Mouse (Mus musculus): ENCODE results near the gene Adamts18. TPM values are rescaled to one million over a fixed set of nuclear protein-coding genes. Genes with fewer than 3 reads are reported as not detected.

The Adamts18 gene
- total RNA-seq, 4 experiments from 2014 or later: 0.07 TPM; not detected in 3

DNA sequence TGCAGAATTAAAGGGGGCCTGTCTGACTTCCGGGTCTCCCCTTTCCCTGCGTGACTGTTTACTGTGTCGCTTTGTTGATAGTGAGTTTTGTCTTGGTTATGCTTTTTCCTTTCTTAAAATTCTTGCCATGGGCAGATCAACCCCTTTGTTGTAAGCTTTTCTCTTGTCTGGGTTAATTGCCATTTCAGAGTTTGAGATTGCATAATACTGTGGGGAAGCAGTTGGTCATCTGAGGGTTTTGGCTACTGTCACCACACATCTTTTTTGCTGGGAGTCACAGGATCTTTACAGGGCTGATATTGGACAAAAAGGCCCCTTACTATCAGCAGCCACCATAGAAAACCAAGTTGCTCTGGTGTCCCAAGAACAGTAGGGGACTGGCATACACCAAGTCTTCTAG lies 96.2 kb downstream of the Adamts18 start:
- DNase-seq: no peak

DNA sequence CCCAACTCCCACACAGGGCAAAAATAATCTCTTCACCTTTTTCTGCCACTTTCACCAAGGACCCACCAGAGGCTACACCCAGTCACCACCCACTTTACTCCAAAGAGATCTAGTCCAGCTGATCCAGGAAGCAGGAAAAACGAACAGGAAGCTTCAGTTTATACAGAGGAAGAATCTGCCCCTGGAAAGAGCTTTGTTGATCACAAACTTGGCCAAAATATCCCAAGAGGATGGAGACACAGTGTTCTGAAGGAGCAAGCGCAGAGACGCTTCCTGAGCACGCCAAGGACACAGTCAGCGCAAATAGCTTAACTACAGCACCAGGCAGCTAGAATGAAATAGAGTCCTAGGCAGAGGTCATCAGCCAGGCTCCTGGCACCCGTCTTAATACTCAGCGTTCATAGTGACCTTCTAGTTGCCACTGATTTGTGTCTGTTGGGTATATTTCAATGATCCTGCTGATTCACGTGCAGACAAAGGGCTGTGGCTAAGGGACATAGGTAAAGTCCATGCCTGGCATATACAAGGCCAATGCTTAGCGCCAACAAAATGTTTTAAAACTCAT lies 113.0 kb downstream of the Adamts18 start:
- DNase-seq: peak; percentile 77

DNA sequence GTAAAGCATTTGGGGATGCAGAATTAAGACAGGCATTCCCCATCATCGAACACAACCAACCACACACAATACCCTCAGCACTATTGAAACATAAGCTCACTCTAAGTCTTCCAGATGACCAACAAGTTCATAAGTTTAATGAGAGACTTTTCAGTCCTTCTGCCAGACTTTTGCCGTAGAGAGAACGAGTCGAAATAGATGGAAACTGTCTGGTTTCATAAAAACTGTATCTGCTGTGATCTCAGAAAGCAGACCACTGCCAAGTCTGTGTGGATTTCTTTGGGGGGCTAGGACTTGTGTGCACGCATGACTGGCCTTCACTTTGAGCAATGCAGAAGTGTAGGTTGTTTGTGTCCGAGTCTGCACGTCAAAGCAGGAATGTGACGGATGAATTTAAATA lies 123.2 kb downstream of the Adamts18 start:
- no peak for DNase-seq

DNA sequence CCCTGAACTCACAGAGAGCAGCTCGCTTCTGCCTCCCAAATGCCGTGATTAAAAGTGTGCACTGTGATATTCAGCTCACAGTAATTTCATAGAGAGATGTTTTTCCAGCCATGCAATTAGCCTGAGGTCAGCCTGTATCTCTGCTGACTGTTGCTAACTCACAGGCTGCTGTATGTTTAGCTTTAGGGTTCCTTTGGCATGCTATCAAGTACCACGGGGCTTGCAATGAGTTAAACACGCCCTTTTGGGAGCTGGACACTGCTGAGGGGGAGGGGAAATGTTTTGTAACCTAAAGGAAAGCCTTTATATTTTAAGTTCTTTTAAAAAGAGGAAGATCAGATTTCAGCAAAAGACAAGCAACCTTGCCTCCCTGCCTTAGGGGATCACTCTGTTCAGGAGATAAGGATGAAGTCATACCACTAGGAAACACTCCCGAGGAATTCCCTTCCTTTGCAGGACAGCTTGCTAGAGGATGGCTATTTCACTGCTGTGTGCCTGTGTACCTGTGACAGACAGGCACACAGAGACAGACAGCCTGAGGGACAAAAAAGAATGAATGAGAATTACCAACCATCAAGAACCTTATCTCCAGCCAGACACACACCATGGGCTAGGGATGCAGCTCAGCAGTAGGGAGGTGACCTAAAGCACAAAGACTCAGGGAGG lies 124.5 kb downstream of the Adamts18 start:
- no peak for DNase-seq

GRCm38 (mm10) chr8:113721459-113721858 lies 127.1 kb downstream of the Adamts18 start:
- DNase-seq: peak; percentile 16

DNA sequence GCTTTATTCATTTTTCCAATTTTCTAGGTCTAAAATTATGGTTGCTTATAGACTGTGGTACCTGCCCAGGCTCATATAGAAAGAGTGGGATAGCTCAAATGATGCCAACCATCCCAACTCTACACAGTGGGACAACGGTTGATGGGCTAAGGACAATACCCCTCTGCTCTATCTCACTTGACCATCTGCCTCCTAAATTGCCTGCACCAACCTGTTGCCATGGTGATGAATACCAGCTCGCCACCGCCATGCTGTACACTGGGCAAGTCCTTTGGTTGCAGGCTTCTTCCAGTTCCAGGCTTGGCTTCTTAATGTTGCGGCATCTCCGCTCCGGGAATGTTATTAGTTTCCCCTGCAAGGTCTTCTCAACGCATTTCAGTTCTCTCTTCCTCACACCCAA lies 143.6 kb downstream of the Adamts18 start:
- DNase-seq: no peak

DNA sequence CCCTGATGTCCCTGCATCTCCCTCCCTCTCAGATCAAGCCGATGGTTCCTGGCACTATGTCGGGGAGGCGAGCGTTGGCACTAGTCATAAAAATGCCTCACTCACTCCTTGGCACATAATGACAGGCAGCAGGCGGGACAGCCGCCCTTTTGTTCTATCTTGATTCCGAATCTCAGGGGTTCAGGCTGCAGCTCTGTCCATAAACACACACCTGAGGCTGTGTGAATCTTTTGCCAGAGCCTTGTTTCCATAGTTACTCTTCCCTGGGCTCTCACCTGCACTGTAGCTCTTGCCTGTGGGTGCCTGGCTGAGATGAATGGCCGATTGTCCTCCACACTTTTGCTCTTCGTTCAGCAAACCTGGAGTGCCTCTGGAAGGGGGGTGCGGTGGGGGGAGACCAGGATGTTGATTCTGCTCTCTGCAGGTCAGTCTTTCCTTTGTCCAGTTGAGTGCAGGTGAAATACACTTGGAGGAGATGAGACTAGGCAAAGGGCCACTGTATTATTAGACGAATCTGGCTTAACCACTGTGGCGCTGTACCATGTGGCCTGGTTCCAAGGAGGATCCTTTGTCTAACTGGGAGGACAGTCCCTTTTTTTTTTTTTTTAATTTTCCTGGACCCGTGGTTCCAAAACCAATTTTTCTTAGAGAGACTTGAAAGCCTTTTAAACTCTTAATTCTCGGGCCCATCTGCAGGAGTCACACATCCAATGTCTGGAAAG lies 156.8 kb downstream of the Adamts18 start:
- DNase-seq: no peak

GRCm38 (mm10) chr8:113688543-113688915 lies 160.0 kb downstream of the Adamts18 start:
- DNase-seq: no peak

DNA sequence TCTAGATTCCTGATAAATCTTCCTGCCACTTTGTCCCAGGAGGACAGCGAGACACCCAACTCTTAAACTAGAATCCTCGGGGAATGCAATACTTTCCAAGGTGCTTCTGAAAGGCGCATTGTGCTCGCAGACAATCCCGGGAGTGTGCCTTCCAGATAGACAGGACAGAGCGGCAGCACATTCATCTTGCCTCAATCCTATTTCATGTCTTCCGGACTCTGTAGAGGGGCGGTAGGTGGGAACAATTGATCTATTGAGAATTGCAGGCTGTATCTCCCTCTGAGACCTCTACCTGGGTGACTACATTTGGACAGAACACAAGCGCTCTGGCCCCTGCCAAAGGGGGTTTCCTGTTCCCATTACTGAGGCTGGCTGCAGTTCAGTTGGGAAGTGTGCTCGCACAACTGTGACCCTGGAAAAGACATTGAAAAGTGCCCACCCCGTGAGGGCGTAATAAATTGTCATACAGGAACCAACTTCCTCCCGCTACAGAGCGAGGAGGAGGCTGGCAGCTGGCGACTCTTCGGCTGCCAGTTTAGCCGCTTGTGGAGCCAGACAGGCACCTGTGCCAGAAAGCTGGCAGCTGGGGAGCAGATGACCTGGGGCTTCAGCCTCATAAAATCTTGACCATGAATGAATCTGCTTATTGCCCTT lies 160.5 kb downstream of the Adamts18 start:
- peak; percentile 2 for DNase-seq

DNA sequence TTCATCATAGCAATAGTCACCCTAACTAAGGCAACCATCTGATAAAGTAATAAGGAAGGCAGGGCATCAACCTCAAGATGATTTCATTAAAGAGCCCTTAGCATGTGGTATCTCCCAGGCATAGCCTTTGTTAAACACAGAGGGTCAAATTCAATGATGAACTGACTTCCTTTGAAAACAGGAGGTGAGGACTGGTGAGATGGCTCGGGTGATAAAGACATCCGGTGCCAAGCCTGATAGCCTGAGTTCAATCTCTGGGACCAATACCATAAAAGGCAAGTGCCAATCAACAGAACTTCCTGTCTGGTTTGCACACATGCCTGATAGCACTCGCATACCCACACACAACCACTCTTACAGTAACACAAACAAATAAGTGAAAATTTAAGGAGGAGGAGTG lies 169.2 kb downstream of the Adamts18 start:
- no peak for DNase-seq

DNA sequence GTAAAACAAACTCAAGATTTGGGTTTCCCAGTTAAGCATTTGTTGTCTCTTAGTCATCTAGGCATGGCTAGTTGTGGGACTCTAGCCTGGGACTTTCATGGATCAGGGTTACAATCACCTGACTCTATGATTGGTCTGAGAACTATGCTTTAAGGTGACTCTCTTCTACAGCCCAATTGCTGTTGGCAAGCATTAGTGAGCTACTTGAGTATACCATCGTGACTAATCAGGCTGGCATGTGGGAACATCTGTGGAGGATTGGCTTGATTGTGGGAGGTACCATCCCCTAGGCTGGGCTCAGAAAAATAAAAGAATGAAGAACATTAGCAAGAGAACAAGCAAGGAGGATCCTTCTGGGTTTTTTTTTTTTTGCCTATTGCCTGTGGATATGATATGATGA lies 171.7 kb downstream of the Adamts18 start:
- DNase-seq: no peak

GRCm38 (mm10) chr8:113675281-113675680 lies 173.3 kb downstream of the Adamts18 start:
- DNase-seq: peak; percentile 19

- DNase-seq: no peak
Observed at GRCm38 (mm10) chr8:113674611-113675010, 173.9 kb downstream of the Adamts18 start.

- DNase-seq: no peak
Observed at GRCm38 (mm10) chr8:113673300-113673699, 175.2 kb downstream of the Adamts18 start.

GRCm38 (mm10) chr8:113672599-113673255 lies 175.8 kb downstream of the Adamts18 start:
- DNase-seq: no peak

DNA sequence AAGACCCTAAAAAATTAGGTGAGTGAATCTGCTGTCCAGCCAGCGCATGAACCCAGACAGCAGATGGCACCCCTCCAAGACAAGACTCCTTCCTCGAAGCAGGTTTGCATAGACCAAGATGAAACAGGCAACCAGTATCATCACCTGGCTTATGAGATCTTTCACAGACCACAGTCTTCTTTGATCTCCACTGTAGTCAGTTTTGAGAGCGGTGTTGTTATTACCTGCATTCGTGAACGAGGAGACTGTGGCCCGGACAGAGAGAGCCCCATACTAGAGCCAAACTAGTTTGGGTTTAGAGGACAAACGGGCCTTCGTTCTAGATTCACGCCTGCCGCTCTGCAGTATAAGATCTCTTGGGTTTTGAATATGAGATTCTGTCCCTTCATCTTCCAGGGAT lies 178.6 kb downstream of the Adamts18 start:
- DNase-seq: no peak

GRCm38 (mm10) chr8:113666714-113667432 lies 181.7 kb downstream of the Adamts18 start:
- DNase-seq: no peak

GRCm38 (mm10) chr8:113665951-113666350 lies 182.6 kb downstream of the Adamts18 start:
- DNase-seq: no peak

DNA sequence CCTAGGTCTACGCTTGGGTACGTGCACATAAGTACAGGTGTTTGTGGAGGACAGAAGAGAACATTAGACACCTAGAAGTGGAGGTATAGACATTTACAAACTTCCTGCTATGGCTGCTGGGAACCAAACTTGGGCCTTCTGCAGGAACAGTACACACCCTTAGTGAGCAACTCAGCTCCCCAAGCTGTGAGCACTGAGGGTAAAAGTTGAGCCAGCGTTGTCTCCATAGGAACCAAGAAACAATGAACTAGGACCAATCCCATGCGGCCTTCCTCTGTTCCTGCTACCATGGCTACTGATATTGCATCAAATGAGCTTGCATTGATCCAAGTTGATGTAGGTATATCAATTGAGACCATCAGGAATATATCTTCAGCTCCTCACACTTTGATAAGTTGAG lies 183.5 kb downstream of the Adamts18 start:
- DNase-seq: no peak

GRCm38 (mm10) chr8:113664544-113664943 lies 184.0 kb downstream of the Adamts18 start:
- peak; percentile 67 for DNase-seq

DNA sequence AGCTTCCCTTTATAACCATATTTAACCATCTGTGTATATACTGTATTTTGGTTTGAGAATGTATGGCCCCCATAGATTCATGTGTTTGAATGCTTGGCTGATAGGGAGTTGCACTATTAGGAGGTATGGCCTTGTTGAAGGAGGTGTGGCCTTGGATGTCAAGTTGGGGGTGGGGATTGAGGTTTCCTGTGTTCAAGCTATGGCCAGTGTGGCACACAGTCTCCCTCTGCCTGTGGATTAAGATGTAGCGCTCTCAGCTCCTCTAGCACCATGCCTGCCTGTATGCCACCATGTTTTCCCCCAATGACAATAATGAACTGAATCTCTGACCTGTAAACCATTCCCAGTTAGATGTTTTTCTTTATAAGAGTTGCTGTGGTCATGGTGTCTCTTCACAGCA lies 188.4 kb downstream of the Adamts18 start:
- no peak for DNase-seq

DNA sequence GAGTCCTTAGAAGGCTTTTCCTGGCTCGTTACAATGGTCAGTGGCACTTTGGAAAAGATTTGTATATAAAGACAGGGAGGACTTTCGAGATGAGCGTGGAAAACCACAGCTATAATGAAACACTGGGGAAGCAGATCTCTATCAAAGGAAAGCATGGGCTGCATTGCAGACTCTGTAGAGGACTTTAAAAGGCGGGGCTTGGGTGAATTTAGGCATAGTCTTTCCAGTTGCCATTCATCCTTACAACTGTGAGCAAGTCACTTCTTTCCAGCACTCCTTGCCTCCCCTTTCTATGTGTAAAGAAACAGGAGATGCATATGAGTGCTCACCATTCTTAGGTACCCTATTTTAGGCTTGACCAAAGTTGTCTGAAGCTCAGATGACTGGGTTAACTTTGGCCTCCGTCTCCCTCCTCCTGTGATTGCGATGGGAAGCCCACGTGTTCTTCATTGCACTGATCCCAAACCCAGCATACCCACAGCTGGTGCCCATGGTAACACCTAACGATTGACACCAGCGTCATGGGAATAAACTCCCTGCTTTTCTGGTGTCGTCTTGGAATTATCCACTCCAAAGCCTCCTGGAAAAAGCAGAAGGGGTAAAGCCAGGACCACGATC lies 191.7 kb downstream of the Adamts18 start:
- no peak for DNase-seq

Data from adrenal gland, adult 8-10 months (tissue).